Mouse (Mus musculus): ENCODE data around the gene Tmem170b.

The Tmem170b gene

GRCm38 (mm10) chr13:41614539-41614938 lies 8.8 kb downstream of the Tmem170b start:
- no peak for DNase-seq (ENCODE audit: extremely low read depth, low read depth)

DNA sequence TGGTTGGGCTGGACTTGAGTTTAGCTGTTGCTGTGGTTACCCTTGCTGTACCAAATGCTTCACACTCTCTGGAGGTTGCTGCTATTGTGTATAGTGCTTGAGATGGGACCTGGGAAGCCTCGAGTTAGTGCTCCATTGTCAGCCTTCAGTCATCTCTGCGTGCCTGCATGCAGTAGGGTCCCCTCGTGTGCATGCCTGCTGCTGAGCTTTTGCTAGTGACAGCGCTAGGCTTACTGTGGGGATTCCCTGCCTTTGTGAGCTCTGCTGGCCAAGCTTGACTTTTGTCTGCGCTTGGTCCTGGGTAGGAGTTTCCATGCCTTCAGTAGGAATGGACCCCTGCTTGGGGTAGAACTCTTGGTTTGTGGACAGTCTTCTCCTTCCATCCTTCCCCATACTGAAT lies 9.3 kb downstream of the Tmem170b start:
- no peak for DNase-seq (ENCODE audit: extremely low read depth, low read depth)

DNA sequence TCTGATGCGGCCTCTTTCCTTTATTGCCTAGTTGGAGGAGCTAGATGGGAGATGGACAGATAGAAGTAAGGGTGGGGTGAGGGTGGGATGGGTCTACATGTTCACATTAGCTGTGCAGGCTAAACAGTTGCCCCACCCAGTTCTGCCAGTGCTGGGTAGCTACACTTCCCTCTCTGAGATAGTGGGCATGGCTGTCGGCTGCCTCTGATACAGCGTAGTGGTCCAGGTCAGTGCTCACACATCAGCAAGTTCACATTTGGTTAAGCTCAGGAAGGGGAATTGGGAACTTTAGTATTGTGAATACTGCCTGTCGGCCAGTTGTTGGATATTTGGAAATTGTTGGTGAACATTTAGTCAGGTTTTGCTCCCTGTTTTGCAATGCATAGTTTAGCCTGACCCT lies 13.8 kb downstream of the Tmem170b start:
- no peak for DNase-seq (ENCODE audit: extremely low read depth, low read depth)

GRCm38 (mm10) chr13:41620132-41620531 lies 14.4 kb downstream of the Tmem170b start:
- DNase-seq (ENCODE audit: extremely low read depth, low read depth) = no peak

GRCm38 (mm10) chr13:41624123-41624522 lies 18.4 kb downstream of the Tmem170b start:
- DNase-seq (ENCODE audit: extremely low read depth, low read depth) = no peak

DNA sequence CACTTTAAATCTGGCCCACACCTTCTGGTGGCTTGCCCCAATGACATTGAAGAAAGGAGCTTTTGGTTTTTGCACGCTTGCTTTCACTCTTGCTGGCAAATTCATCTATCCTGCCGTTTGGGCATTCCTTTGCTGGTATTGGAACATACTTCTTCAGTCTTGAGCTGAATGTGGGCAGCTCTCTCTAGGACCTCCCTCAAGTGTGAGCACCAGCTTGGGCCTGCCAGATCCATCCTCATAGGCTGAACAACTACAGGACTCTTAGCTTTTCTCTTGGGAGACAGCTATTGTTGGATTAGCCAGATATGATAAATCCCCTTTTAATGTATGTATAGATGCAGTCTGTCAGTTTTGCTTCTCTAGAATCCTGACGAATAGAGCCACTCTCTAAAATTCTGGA lies 19.5 kb downstream of the Tmem170b start:
- DNase-seq (ENCODE audit: extremely low read depth, low read depth) = no peak

DNA sequence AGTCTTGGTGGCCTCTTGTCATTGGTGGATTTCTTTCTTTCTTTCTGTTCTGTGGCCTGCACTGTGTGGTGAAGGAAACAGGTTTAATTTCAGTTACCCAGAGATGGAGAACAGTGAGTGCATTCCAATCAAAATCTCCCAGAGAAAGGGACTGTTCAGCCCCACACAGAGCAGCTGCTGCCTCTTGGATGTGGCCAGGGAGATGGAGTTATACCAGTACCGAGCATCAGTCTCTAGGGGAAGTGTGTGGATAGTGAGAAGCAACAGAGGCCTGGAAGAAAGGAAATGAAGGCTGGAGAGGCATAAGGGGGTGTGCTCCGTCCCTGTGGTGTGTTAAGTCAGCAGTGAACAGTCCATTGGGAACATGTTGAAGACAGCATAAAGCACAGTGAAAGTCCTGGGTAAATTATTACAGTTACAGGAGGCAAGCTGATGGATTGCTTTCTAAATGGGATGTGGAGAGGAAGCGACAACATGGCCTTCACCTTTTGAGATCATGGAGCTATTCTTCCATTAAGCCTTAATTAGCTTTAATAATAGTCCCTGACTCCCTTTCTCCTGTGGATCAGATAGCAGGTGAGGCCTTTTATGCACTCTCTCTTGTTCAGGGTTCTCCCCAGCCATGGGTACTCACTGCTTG lies 21.7 kb downstream of the Tmem170b start:
- DNase-seq (ENCODE audit: extremely low read depth, low read depth) = no peak

- no peak for DNase-seq (ENCODE audit: extremely low read depth, low read depth)
These were observed 28.7 kb downstream of the Tmem170b start for GRCm38 (mm10) chr13:41634401-41634818.

GRCm38 (mm10) chr13:41638083-41638482 lies 32.4 kb downstream of the Tmem170b start:
- DNase-seq (ENCODE audit: extremely low read depth, low read depth) = no peak

DNA sequence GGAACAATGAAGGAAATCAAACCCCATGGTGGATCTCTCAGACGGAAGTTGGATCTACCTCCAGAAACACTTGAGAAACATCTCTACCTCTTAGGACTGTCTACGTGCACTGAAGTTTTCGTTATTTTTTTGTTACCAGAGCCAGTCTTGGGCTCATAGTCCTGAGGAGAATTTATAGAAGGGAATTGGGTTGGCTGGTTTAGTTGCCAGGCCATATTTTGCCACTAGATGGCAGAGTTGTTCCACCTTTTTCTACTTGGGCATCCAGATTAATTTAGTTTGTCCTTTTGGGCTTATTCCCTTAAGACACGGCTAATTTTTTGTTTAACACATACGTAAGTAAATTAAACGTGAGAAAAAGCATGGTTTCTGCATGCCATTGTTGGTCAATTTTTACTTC lies 37.1 kb downstream of the Tmem170b start:
- no peak for DNase-seq (ENCODE audit: extremely low read depth, low read depth)

DNA sequence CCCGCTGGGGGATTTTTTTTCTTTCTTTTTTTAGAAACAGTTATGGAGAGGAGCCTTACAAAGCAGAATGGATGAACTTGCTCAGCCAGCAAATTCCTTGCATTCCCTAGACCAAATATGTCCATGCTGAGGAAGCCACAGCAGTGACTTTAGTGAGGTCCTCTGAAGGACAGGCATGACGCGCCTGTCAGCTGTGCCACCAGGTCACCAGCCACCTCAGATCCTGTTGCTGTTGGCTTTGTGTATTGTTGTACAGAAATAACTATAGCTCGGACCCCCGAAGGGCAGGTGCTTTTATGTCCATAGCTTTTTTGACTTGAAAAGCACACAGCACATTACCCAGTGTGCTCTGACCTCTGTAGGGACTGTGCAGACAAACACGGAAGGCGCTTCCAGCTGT lies 38.1 kb downstream of the Tmem170b start:
- DNase-seq (ENCODE audit: extremely low read depth, low read depth) = no peak

DNA sequence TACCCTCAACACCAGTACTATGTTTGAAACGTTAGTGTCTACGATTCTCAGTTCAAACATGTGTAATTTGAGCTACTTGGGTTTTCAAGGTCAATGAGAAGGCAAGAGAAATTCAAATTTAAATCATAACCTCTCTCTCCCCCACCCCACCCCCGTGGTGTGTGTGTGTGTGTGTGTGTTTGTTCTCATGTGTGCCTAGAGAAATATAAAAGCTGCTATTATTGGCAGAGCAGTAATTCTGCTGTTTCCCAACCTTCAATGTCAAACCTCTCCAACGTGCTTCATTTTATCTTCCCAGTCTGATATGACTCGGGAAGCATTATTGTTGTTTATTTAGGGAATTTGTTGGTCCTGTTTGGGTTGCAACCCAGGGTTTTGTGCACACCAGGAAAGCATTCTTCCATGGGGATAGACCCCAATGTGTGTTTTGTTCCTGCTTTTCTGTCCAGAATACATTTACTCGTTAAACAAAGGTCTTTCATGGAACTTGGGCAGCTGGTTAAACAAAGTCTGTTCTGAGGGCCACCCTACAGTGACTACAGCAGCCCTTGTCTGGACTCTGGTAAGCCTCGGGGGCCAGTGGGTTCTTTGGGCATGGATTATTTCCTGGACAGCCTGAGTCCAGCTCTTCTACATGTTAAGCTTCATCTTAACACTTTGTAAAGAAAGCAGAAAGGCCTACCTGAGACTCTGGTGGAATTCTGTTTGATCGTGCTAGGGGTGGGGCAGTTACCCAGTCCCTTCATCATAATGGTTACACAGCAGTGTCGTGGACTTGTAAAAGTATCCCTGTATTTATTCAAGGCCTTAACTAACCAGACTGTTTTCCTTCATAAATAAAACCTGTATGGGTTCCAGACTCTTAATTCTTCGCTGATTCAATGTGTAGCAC lies 39.1 kb downstream of the Tmem170b start:
- DNase-seq (ENCODE audit: extremely low read depth, low read depth) = no peak

DNA sequence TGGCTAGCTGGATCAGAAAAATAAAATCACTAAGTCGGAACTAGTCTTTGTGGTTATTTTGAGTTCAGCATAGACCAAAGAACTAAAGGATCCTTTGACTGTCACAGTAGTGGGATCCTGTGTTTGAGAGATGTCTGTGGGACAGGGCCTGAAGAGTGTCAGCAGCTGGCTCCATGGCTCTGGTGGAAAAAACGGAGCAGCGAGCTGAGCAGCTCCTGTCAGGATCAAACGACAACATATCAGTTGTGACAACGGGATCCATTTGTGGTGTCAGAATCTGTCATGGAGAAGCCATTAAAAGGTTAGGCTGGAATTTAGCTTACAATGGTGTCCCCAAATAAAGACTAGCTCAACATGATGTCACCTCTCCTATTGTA lies 39.8 kb downstream of the Tmem170b start:
- DNase-seq (ENCODE audit: extremely low read depth, low read depth) = no peak

GRCm38 (mm10) chr13:41647976-41648375 lies 42.3 kb downstream of the Tmem170b start:
- DNase-seq (ENCODE audit: extremely low read depth, low read depth) = no peak

- DNase-seq (ENCODE audit: extremely low read depth, low read depth) = no peak
These were observed 45.0 kb downstream of the Tmem170b start for GRCm38 (mm10) chr13:41650665-41651064.

- no peak for DNase-seq (ENCODE audit: extremely low read depth, low read depth)
These were observed 48.1 kb downstream of the Tmem170b start for GRCm38 (mm10) chr13:41653791-41654190.

DNA sequence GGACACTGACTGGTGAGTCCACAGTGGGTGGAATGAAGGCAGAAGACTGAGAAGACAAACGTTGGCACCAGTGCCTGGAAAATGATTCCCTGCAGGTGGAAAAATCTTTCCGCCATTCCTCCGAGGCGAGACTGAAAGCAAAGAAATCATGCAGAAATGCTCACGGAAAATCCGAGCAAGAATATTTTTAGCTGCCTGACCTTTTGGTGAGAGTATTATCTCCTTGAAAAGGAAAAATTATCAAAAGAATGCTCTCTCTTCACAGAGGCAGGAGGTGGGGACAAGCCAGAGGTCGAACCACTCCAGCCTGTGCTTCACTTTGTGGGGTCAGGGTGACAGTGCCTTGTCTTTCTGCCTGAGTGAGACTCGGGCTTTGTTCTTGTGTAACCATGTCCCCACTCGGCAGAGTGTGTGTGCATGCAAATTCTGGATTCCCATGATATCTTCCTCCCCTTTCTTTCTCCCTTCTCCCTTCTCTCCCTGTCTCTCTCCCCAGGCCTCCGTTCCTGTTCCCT lies 49.9 kb downstream of the Tmem170b start:
- no peak for DNase-seq (ENCODE audit: extremely low read depth, low read depth)

DNA sequence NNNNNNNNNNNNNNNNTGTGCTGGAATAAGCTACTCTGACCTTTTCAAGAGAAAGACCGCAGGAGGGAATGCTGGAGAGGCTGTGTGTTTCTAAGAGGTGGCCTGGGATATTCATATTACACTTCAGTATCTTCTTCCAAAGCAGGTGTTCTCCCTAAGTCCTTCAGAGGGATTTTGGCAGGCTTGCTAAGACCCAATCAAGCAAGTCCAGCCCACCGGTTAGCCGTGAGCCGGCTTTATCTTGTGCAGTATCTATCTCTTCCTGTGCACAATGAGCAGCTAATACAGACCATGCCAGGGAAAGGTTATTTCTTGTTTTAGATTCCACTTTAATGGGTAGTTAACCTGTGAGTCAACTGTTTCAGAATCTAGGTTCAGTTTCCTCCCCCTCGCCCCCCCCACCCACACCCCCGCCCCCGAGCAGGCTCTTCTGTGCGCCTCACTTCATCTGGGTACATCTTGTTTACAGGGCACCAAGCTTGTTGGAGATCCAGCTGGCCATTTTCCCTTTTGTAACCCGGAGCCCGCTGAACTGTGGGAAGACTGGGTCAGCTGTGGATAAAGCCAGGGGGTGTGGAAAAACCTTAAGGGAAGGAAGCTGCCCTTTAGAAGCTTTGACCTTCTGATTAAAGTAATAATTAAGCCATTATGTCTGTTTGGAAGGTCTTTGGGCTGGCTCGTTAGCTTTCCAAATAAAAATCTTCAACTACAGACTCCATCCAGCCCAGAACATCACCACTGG lies 54.5 kb downstream of the Tmem170b start:
- DNase-seq (ENCODE audit: extremely low read depth, low read depth) = no peak

GRCm38 (mm10) chr13:41661116-41661515 lies 55.4 kb downstream of the Tmem170b start:
- no peak for DNase-seq (ENCODE audit: extremely low read depth, low read depth)

- DNase-seq (ENCODE audit: extremely low read depth, low read depth) = no peak
These were observed 56.8 kb downstream of the Tmem170b start for GRCm38 (mm10) chr13:41662401-41663070.

DNA sequence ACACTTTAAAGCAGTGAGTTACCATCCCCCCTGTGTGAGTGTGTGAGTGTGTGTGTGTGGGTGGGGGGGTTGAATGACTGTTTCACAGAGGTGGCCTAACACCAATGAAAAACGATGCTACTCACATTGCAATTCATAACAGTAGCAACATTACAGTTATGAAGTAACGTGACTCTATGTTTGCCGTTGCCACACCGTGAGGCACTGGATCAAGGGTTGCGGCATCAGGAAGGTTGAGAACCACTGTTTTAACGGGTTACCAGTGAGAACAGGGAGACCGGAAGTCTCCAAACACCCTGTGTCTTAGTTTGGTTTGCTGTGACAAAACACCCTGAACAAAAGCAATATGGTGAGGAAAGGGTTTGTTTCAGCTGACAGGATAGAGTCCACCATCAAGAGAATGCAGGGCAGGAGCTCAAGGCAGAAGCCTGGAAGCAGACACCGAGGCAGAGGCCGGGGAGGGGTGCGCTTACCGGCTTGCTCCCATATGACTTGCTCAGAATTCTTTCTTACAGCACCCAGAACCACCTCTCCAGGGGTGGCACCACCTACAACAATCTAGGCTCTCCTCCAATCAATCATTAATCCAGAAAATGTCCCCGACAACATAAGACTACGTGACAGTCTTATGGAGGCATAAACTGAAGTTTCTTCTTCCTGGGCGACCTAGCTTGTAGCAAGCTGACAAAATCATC lies 57.9 kb downstream of the Tmem170b start:
- no peak for DNase-seq (ENCODE audit: extremely low read depth, low read depth)
